ENCODE assay signal across 15 mouse cellular contexts in the genomic region with DNA sequence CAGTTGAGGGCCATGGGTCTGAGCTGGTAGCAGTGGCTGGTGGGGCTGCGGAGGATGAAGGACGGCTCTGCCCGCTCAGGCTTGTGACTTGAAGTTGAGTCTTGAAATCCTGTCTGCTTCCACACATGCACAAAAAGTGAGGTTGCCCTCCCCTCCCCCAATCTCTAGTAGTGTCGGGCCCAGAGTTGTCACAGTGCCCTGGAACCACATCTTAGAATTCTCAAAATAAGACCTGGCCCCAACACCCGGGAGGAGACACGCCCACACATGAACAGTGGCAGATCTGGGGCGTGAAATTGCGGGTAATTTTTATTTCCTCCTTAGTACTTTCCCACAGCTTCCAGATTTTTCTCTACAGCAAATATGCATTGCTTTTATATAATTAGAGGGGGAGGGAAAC.
A peak's percentile ranks its signal among the peaks of the same experiment; 100 is the strongest.
DNase-seq lines count a peak whose midpoint lies in the region; TF ChIP-seq lines count a peak whose summit lies in the region.
"Had no signal": no experiment of that assay in that cellular context is flagged by ENCODE, and none has a peak within 500 bp of the region (broad histone marks: within the 10 kb centered on the region; RNA-seq: fewer than 3 reads in every experiment).

No protein-coding gene starts in this region.

- no peak overlapping the region for H3K4me3 ChIP-seq in kidney, adult 2 months (ENCODE audit: insufficient read depth, low read depth, low read length)
- H3K4me3 ChIP-seq: embryonic facial prominence, embryonic 12.5 days; forebrain, embryonic 12.5 days; heart, embryonic 12.5 days had no signal

- H3K4me1 ChIP-seq in kidney, adult 2 months (ENCODE audit: control insufficient read depth, insufficient read depth, low read length), result no peaks in the 10 kb centered on the region
- H3K4me1 ChIP-seq: embryonic facial prominence, embryonic 12.5 days; forebrain, embryonic 12.5 days; heart, embryonic 12.5 days had no signal

- H3K36me3 ChIP-seq in kidney, adult 2 months (ENCODE audit: control insufficient read depth, insufficient read depth, low read length), result no peaks in the 10 kb centered on the region
- H3K36me3 ChIP-seq: embryonic facial prominence, embryonic 12.5 days; forebrain, embryonic 12.5 days; heart, embryonic 12.5 days had no signal

- 45% methylated on average over 8 of the region's 8 CpGs for WGBS in kidney, adult 2 months

- no peak overlapping the region for H3K27ac ChIP-seq in kidney, adult 2 months (ENCODE audit: insufficient read depth, low read depth, low read length)
- H3K27ac ChIP-seq: embryonic facial prominence, embryonic 12.5 days; forebrain, embryonic 12.5 days had no signal

- H3K27me3 ChIP-seq in kidney, adult 2 months (replicated peaks; ENCODE audit: control insufficient read depth, insufficient read depth, low read length), result no peaks in the 10 kb centered on the region

- TF ChIP-seq CTCF in kidney, adult 2 months (conservative IDR thresholded peaks at IDR 0.05; ENCODE audit: insufficient read depth, insufficient read length, low read depth, low read length), result no peak

- DNase-seq in thymus, postnatal 14 days, result peak; percentile 50
- no peak for DNase-seq in thymus, adult 18-20 months
- DNase-seq in CD4-positive, CD25-positive, alpha-beta regulatory T cell, adult 2 months (ENCODE audit: low read depth, low spot score), result peak; percentile 59
- DNase-seq in induced T-regulatory cell, adult 2 months (ENCODE audit: low read depth), result peak; percentile 73
- peak; percentile 47 for DNase-seq in thymus, postnatal 4 days
- no peak for DNase-seq in kidney, adult 2 months
- no peak for DNase-seq in heart, adult 11 months
- DNase-seq: adrenal gland, postnatal 10 days; cerebellum, adult 11-12 months; cerebellum, adult 9-10 months; cerebellum, postnatal 25 days; gastrocnemius, postnatal 10 days had no signal

- no peak for TF ChIP-seq POLR2A in kidney, adult 2 months (IDR thresholded peaks at IDR 0.05; ENCODE audit: low read depth, low read length)

Comparison
In these comparisons a context has a peak if more than half of its experiments do, and no peak if none do; other contexts are left out.
1. DNase-seq: peak in thymus, postnatal 14 days (single experiment), CD4-positive, CD25-positive, alpha-beta regulatory T cell, adult 2 months (single experiment), induced T-regulatory cell, adult 2 months (single experiment) and thymus, postnatal 4 days (single experiment); none in thymus, adult 18-20 months (0 of 2), kidney, adult 2 months (single experiment) and heart, adult 11 months (single experiment).